Mouse (Mus musculus) erythroblast, embryonic 14.5 days (primary cell): ENCODE measurements around the gene Twf1.

ENCODE experiments used
- GATA1 ChIP-seq: IDR thresholded peaks from 2 replicates; pipeline ENCODE4 v1.6.1; 2012; ENCODE audit warnings: low read length, inconsistent platforms, mixed read lengths
- TAL1 ChIP-seq: IDR thresholded peaks from 3 replicates; pipeline ENCODE4 v1.6.1; 2012; ENCODE audit warnings: low read length, inconsistent platforms, mixed read lengths

- TF ChIP-seq TAL1: no peak
- no peak for TF ChIP-seq GATA1
Observed at GRCm38 (mm10) chr15:94544844-94545243, 44.8 kb downstream of the Twf1 start.
